Mouse (Mus musculus) CH12.LX (cell line): ENCODE measurements around the gene Olfr313. TPM values are rescaled to one million over a fixed set of nuclear protein-coding genes. Genes with fewer than 3 reads are reported as not detected.
A peak's percentile ranks its signal among the peaks of the same experiment; 100 is the strongest.

Source experiments
- DNase-seq: peaks from one replicate; pipeline ENCODE4 v3.0.0-alpha.2; 2013; ENCODE audit errors: extremely low read depth
- H3K27ac ChIP-seq: 2 replicates; pipeline ENCODE4 v1.5.1; 2012; ENCODE audit warnings: low read depth, mild to moderate bottlenecking, control low read depth, moderate library complexity; ENCODE audit not compliant: insufficient read depth
- H3K27me3 ChIP-seq: replicated peaks from 2 replicates; pipeline ENCODE3; 2012; ENCODE audit warnings: inconsistent platforms
- H3K36me3 ChIP-seq, 2 experiments: replicated peaks in 1 of 2; 2 replicates each; pipeline versions ENCODE3 to v1.6.1; 2012; ENCODE audit warnings: inconsistent platforms in 1 of 2, low read length in 1 of 2, mild to moderate bottlenecking in 1 of 2, mixed read lengths in 1 of 2, moderate library complexity in 1 of 2; ENCODE audit not compliant: control insufficient read depth in 1 of 2, insufficient read depth in 1 of 2
- H3K4me1 ChIP-seq, 2 experiments: 2 replicates each; pipeline ENCODE4 v1.6.1; 2012; ENCODE audit warnings: inconsistent platforms in 1 of 2, moderate library complexity in 1 of 2; ENCODE audit not compliant: insufficient read depth in 2 of 2, control insufficient read depth in 1 of 2
- H3K4me2 ChIP-seq: 2 replicates; pipeline ENCODE4 v1.6.1; 2012; ENCODE audit warnings: low read depth, mild to moderate bottlenecking, control low read depth; ENCODE audit not compliant: poor library complexity, insufficient read depth, severe bottlenecking
- H3K4me3 ChIP-seq, 3 experiments: fragments of 150-350 bp in 1 of 3; sonication (generic) in 1 of 3; replicated peaks in 1 of 3; 2 replicates each; pipeline versions ENCODE3 to v1.5.1; 2011 to 2012; ENCODE audit warnings: low read depth in 2 of 3, low read length in 2 of 3, mild to moderate bottlenecking in 2 of 3, moderate library complexity in 2 of 3, control low read depth in 1 of 3, improper control_type of control experiment in 1 of 3, inconsistent platforms in 1 of 3, mixed read lengths in 1 of 3; ENCODE audit not compliant: poor library complexity in 1 of 3
- H3K79me2 ChIP-seq: replicated peaks from 2 replicates; pipeline ENCODE4 v1.6.1; 2012; ENCODE audit warnings: mild to moderate bottlenecking, moderate library complexity; ENCODE audit not compliant: control insufficient read depth, poor library complexity, insufficient read depth, severe bottlenecking; ENCODE audit errors: extremely low read depth
- H3K9ac ChIP-seq: 2 replicates; pipeline ENCODE4 v1.6.1; 2012; ENCODE audit warnings: low read depth, mild to moderate bottlenecking, control low read depth, moderate library complexity; ENCODE audit not compliant: insufficient read depth
- H3K9me3 ChIP-seq: replicated peaks from 2 replicates; pipeline ENCODE3; 2012; ENCODE audit warnings: low read length, inconsistent platforms, mixed read lengths
- CHD1 ChIP-seq: IDR thresholded peaks from 2 replicates; pipeline ENCODE4 v1.6.1; 2012; ENCODE audit warnings: low read depth, low read length, improper control_type of control experiment, inconsistent platforms
- CHD2 ChIP-seq: IDR thresholded peaks from 2 replicates; pipeline ENCODE4 v1.6.1; 2011; ENCODE audit warnings: low read length, improper control_type of control experiment
- CTCF ChIP-seq, 2 experiments: IDR thresholded peaks in 1 of 2; conservative IDR thresholded peaks in 1 of 2; 2 replicates each; pipeline ENCODE4 v1.5.1; 2011 to 2012; ENCODE audit warnings: low read depth in 2 of 2, low read length in 2 of 2, improper control_type of control experiment in 1 of 2, inconsistent platforms in 1 of 2, mild to moderate bottlenecking in 1 of 2, moderate library complexity in 1 of 2
- E2F4 ChIP-seq: IDR thresholded peaks from 2 replicates; pipeline ENCODE4 v1.6.1; 2011; ENCODE audit warnings: low read depth, low read length, improper control_type of control experiment; ENCODE audit not compliant: insufficient replicate concordance
- ELF1 ChIP-seq: IDR thresholded peaks from 2 replicates; pipeline ENCODE4 v1.6.1; 2014; ENCODE audit warnings: low read depth, mild to moderate bottlenecking, inconsistent platforms, low read length, improper control_type of control experiment
- EP300 ChIP-seq: IDR thresholded peaks from 2 replicates; pipeline ENCODE4 v1.6.1; 2011; ENCODE audit warnings: low read length, improper control_type of control experiment
- ETS1 ChIP-seq: conservative IDR thresholded peaks from 2 replicates; pipeline ENCODE4 v1.6.1; 2012; ENCODE audit warnings: low read depth, mild to moderate bottlenecking, inconsistent platforms, low read length, improper control_type of control experiment, moderate library complexity
- HCFC1 ChIP-seq: IDR thresholded peaks from 2 replicates; pipeline ENCODE4 v1.6.1; 2012; ENCODE audit warnings: low read depth, mild to moderate bottlenecking, inconsistent platforms, low read length, improper control_type of control experiment
- IRF4 ChIP-seq: IDR thresholded peaks from 2 replicates; pipeline ENCODE4 v1.6.1; 2014; ENCODE audit warnings: low read depth, mild to moderate bottlenecking, inconsistent platforms, low read length, improper control_type of control experiment
- JUN ChIP-seq: IDR thresholded peaks from 2 replicates; pipeline ENCODE4 v1.6.1; 2011; ENCODE audit warnings: low read depth, mild to moderate bottlenecking, low read length, improper control_type of control experiment, moderate library complexity; ENCODE audit not compliant: insufficient read depth
- JUND ChIP-seq: conservative IDR thresholded peaks from 2 replicates; pipeline ENCODE4 v1.6.1; 2011; ENCODE audit warnings: low read depth, low read length, improper control_type of control experiment
- KAT2A ChIP-seq: IDR thresholded peaks from 2 replicates; pipeline ENCODE4 v1.6.1; 2012; ENCODE audit warnings: low read length, improper control_type of control experiment, inconsistent platforms; ENCODE audit not compliant: insufficient replicate concordance
- MAFK ChIP-seq: IDR thresholded peaks from 2 replicates; pipeline ENCODE4 v1.6.1; 2011; ENCODE audit warnings: low read length, improper control_type of control experiment; ENCODE audit not compliant: insufficient replicate concordance
- MAZ ChIP-seq: IDR thresholded peaks from 2 replicates; pipeline ENCODE4 v1.6.1; 2012; ENCODE audit warnings: low read depth, mild to moderate bottlenecking, inconsistent platforms, low read length, improper control_type of control experiment, moderate library complexity
- MEF2A ChIP-seq: IDR thresholded peaks from 2 replicates; pipeline ENCODE4 v1.6.1; 2014; ENCODE audit warnings: low read depth, mild to moderate bottlenecking, inconsistent platforms, low read length, improper control_type of control experiment, borderline replicate concordance
- MXI1 ChIP-seq: IDR thresholded peaks from 2 replicates; pipeline ENCODE4 v1.6.1; 2011; ENCODE audit warnings: mild to moderate bottlenecking, low read depth, low read length, improper control_type of control experiment
- PAX5 ChIP-seq: IDR thresholded peaks from 2 replicates; pipeline ENCODE4 v1.6.1; 2012; ENCODE audit warnings: low read length, inconsistent platforms, mixed read lengths
- POLR2AphosphoS2 ChIP-seq: IDR thresholded peaks from 2 replicates; pipeline ENCODE4 v1.6.1; 2011; ENCODE audit warnings: low read depth, low read length, improper control_type of control experiment
- RAD21 ChIP-seq: IDR thresholded peaks from 2 replicates; pipeline ENCODE4 v1.6.1; 2011; ENCODE audit warnings: low read depth, mild to moderate bottlenecking, low read length, improper control_type of control experiment, moderate library complexity
- RCOR1 ChIP-seq: conservative IDR thresholded peaks from 2 replicates; pipeline ENCODE4 v1.6.1; 2012; ENCODE audit warnings: low read depth, mild to moderate bottlenecking, inconsistent platforms, low read length, improper control_type of control experiment
- SIN3A ChIP-seq: IDR thresholded peaks from 2 replicates; pipeline ENCODE4 v1.6.1; 2012; ENCODE audit warnings: low read length, improper control_type of control experiment, inconsistent platforms
- SMC3 ChIP-seq: IDR thresholded peaks from 2 replicates; pipeline ENCODE4 v1.6.1; 2011; ENCODE audit warnings: low read depth, low read length, improper control_type of control experiment
- TBP ChIP-seq: conservative IDR thresholded peaks from 2 replicates; pipeline ENCODE4 v1.6.1; 2011; ENCODE audit warnings: low read depth, low read length, improper control_type of control experiment
- TCF12 ChIP-seq: IDR thresholded peaks from 2 replicates; pipeline ENCODE4 v1.6.1; 2014; ENCODE audit warnings: low read depth, mild to moderate bottlenecking, inconsistent platforms, low read length, improper control_type of control experiment
- UBTF ChIP-seq: IDR thresholded peaks from 2 replicates; pipeline ENCODE4 v1.6.1; 2012; ENCODE audit warnings: low read depth, mild to moderate bottlenecking, inconsistent platforms, low read length, improper control_type of control experiment, moderate library complexity
- USF1 ChIP-seq: IDR thresholded peaks from 2 replicates; pipeline ENCODE4 v1.6.1; 2014; ENCODE audit warnings: low read depth, mild to moderate bottlenecking, inconsistent platforms, low read length, improper control_type of control experiment
- USF2 ChIP-seq: conservative IDR thresholded peaks from 2 replicates; pipeline ENCODE4 v1.6.1; 2011; ENCODE audit warnings: low read depth, low read length, improper control_type of control experiment
- ZC3H11A ChIP-seq: IDR thresholded peaks from 2 replicates; pipeline ENCODE4 v1.6.1; 2012; ENCODE audit warnings: low read depth, mild to moderate bottlenecking, inconsistent platforms, low read length, improper control_type of control experiment
- ZMIZ1 ChIP-seq: IDR thresholded peaks from 2 replicates; pipeline ENCODE4 v1.6.1; 2012; ENCODE audit warnings: low read depth, mild to moderate bottlenecking, inconsistent platforms, low read length, improper control_type of control experiment
- ZNF384 ChIP-seq: IDR thresholded peaks from 2 replicates; pipeline ENCODE4 v1.6.1; 2012; ENCODE audit warnings: low read depth, low read length, improper control_type of control experiment, inconsistent platforms
- dilution Hi-C: fragments of 300-500 bp; cut with MboI; formaldehyde crosslinking; loops from 2 replicates; pipeline ENCODE4 v1.14.3; 2020; ENCODE audit warnings: low sequenced_read_pairs; ENCODE audit not compliant: extremely low pct_unique_long_range_greater_than_20kb, extremely low pct_ligation_motif_present
- in situ Hi-C: fragments of 300-500 bp; cut with MboI; formaldehyde crosslinking; loops from 3 replicates; pipeline ENCODE4 v1.14.3; 2019; ENCODE audit warnings: low sequenced_read_pairs, low pct_ligation_motif_present, low pct_unique_long_range_greater_than_20kb, mixed read lengths
- polyA plus RNA-seq: library from polyadenylated mRNA; unstranded; fragments of >175 nt; gene quantifications from 2 replicates; pipeline ENCODE4 v1.2.1, GENCODE M21; 2012; ENCODE audit warnings: low read depth; ENCODE audit not compliant: insufficient read length
- total RNA-seq, 2 experiments: library from RNA; depleted of rRNA; stranded (reverse); fragments of 300-350 nt in 1 of 2; fragments of >200 nt in 1 of 2; gene quantifications; 2 replicates each; pipeline ENCODE4 v1.2.3; 2012 to 2014

Gene Olfr313
- total and polyA plus RNA-seq, 3 experiments, result 0.04 to 0.09 TPM; not detected in 1

GRCm38 (mm10) chr11:58790053-58790452 is 24.7 kb upstream of the Olfr313 start:
- dilution Hi-C loops, result no loop called here

DNA sequence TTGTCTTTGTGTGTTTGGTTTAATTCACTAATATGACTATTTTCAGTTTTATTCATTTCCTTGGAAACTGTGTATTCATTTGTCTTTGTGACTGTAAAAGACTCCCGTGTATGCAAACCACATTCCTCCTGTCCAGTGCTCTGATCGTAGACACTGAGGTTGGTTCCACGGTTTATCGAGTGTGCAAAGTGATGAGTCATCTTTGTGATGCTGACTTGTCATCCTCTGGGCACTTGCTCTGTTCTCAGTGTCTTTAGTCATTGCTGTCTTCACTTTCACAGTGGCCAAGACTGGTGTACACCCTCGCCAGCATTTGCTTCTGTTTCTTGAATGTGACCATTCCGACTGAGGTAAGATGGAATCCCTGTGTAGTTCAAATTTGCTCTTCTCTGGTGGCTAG is 24.2 kb upstream of the Olfr313 start:
- Histone ChIP-seq H3K4me3 (no peak overlapping the region), H3K4me2 (peak overlapping the region; percentile 69; the same call in 1 of the 2 replicates), H3K27me3 (no peaks in the 10 kb centered on the region), H3K9ac (no peak overlapping the region), H3K27ac (no peak overlapping the region), H3K9me3 (no peaks in the 10 kb centered on the region), H3K79me2 (no peaks in the 10 kb centered on the region), H3K36me3 (no peaks in the 10 kb centered on the region), H3K4me1 (peaks cover 11 to 31% of the 10 kb centered on the region in 2 experiments)
- dilution Hi-C loops, result no loop called here
- in situ Hi-C loops, result no loop called here
- peak; percentile 70 for DNase-seq
- TF ChIP-seq MAFK, result peak; percentile 97
- no peak for TF ChIP-seq ZNF384
- 0 out of 2 replicates have a peak, but pooled peaks have one; percentile 22 for TF ChIP-seq SIN3A
- TF ChIP-seq TCF12, result no peak
- no peak for TF ChIP-seq TBP
- no peak for TF ChIP-seq ELF1
- no peak for TF ChIP-seq MEF2A
- no peak; the same call in 1 of the 2 replicates for TF ChIP-seq MXI1
- TF ChIP-seq ETS1, result peak; percentile 70
- TF ChIP-seq EP300, result no peak; the same call in 1 of the 2 replicates
- TF ChIP-seq MAZ, result no peak
- TF ChIP-seq CHD1, result no peak
- TF ChIP-seq JUND, result peak; percentile 86
- TF ChIP-seq UBTF, result no peak
- no peak for TF ChIP-seq CHD2
- TF ChIP-seq PAX5, result no peak
- no peak for TF ChIP-seq E2F4
- TF ChIP-seq USF1, result no peak
- TF ChIP-seq USF2, result no peak
- TF ChIP-seq POLR2AphosphoS2, result no peak
- no peak for TF ChIP-seq RCOR1
- no peak for TF ChIP-seq KAT2A
- TF ChIP-seq HCFC1, result no peak
- TF ChIP-seq JUN, result peak; percentile 77
- no peak for TF ChIP-seq SMC3
- TF ChIP-seq IRF4, result peak; percentile 51; the same call in 1 of the 2 replicates
- no peak for TF ChIP-seq CTCF (conservative IDR thresholded peaks at IDR 0.05 in 1 of 2, IDR thresholded peaks at IDR 0.05 in 1 of 2; ENCODE audit: low read depth in 2 of 2, low read length in 2 of 2)
- TF ChIP-seq ZMIZ1, result no peak
- no peak for TF ChIP-seq RAD21

More at GRCm38 (mm10) chr11:58790053-58790452, 24.7 kb upstream of the Olfr313 start:
- DNase-seq, result peak; percentile 71
- H3K9ac ChIP-seq, result 0 out of 2 replicates have a peak overlapping the region, but pooled peaks have one; percentile 3
- no peaks in the 10 kb centered on the region for H3K36me3 ChIP-seq
- no peaks in the 10 kb centered on the region for H3K9me3 ChIP-seq
- TF ChIP-seq ETS1 (peak; percentile 68), PAX5 (no peak), EP300 (peak; percentile 93), ELF1 (no peak), ZC3H11A (no peak), ZNF384 (no peak), MXI1 (0 out of 2 replicates have a peak, but pooled peaks have one; percentile 9), MEF2A (peak; percentile 88; the same call in 1 of the 2 replicates), JUN (peak; percentile 86), IRF4 (peak; percentile 95)
- peaks cover 11 to 31% of the 10 kb centered on the region in 2 experiments for H3K4me1 ChIP-seq
- no peaks in the 10 kb centered on the region for H3K79me2 ChIP-seq
- no peaks in the 10 kb centered on the region for H3K27me3 ChIP-seq
- 0 out of 2 replicates have a peak overlapping the region, but pooled peaks have one; percentile 50 for H3K27ac ChIP-seq
- in situ Hi-C loops, result no loop called here
- H3K4me3 ChIP-seq, result no peak overlapping the region
- H3K4me2 ChIP-seq, result peak overlapping the region; percentile 87
